Mouse (Mus musculus): ENCODE measurements at regions not wholly inside any gene's neighbourhood (a gene's known extent, or its start where the extent isn't known, plus 50 kb on each side); places are given as distances from the start of the nearest gene placed in this dataset.

GRCm38 (mm10) chr3:41483582-41483981 lies 71.9 kb upstream of the Jade1 start:
- ATAC-seq (replicated peaks in 1 of 2; ENCODE audit: insufficient read depth in 1 of 2, low FRiP score in 2 of 2, low TSS enrichment in 1 of 2, low read depth in 1 of 2, poor library complexity in 2 of 2, severe bottlenecking in 2 of 2) = peak; percentile 56 to 80

GRCm38 (mm10) chr3:41482881-41483494 lies 72.5 kb upstream of the Jade1 start:
- ATAC-seq (replicated peaks in 1 of 2; ENCODE audit: insufficient read depth in 1 of 2, low FRiP score in 2 of 2, low TSS enrichment in 1 of 2, low read depth in 1 of 2, poor library complexity in 2 of 2, severe bottlenecking in 2 of 2) = no peak; a peak in 1 of 4 replicates

GRCm38 (mm10) chr3:41480186-41480585 lies 75.3 kb upstream of the Jade1 start:
- ATAC-seq (replicated peaks in 1 of 2; ENCODE audit: insufficient read depth in 1 of 2, low FRiP score in 2 of 2, low TSS enrichment in 1 of 2, low read depth in 1 of 2, poor library complexity in 2 of 2, severe bottlenecking in 2 of 2) = no peak

GRCm38 (mm10) chr3:41478971-41479370 lies 76.6 kb upstream of the Jade1 start:
- no peak for ATAC-seq (replicated peaks in 1 of 2; ENCODE audit: insufficient read depth in 1 of 2, low FRiP score in 2 of 2, low TSS enrichment in 1 of 2, low read depth in 1 of 2, poor library complexity in 2 of 2, severe bottlenecking in 2 of 2)

- ATAC-seq (replicated peaks in 1 of 2; ENCODE audit: insufficient read depth in 1 of 2, low FRiP score in 2 of 2, low TSS enrichment in 1 of 2, low read depth in 1 of 2, poor library complexity in 2 of 2, severe bottlenecking in 2 of 2) = no peak
Measured at GRCm38 (mm10) chr3:41476516-41476915, 79.0 kb upstream of the Jade1 start.

- ATAC-seq (replicated peaks in 1 of 2; ENCODE audit: insufficient read depth in 1 of 2, low FRiP score in 2 of 2, low TSS enrichment in 1 of 2, low read depth in 1 of 2, poor library complexity in 2 of 2, severe bottlenecking in 2 of 2) = no peak
Measured at GRCm38 (mm10) chr3:41472586-41472985, 82.9 kb upstream of the Jade1 start.

GRCm38 (mm10) chr3:41469106-41469505 lies 86.4 kb upstream of the Jade1 start:
- ATAC-seq (replicated peaks in 1 of 2; ENCODE audit: insufficient read depth in 1 of 2, low FRiP score in 2 of 2, low TSS enrichment in 1 of 2, low read depth in 1 of 2, poor library complexity in 2 of 2, severe bottlenecking in 2 of 2) = no peak

- ATAC-seq (replicated peaks in 1 of 2; ENCODE audit: insufficient read depth in 1 of 2, low FRiP score in 2 of 2, low TSS enrichment in 1 of 2, low read depth in 1 of 2, poor library complexity in 2 of 2, severe bottlenecking in 2 of 2) = no peak; a peak in 1 of 4 replicates
Measured at GRCm38 (mm10) chr3:41467857-41468256, 87.7 kb upstream of the Jade1 start.

- ATAC-seq (replicated peaks in 1 of 2; ENCODE audit: insufficient read depth in 1 of 2, low FRiP score in 2 of 2, low TSS enrichment in 1 of 2, low read depth in 1 of 2, poor library complexity in 2 of 2, severe bottlenecking in 2 of 2) = 0 out of 4 replicates have a peak, but pooled peaks of 1 of the 2 experiments have one; percentile 14
Measured at GRCm38 (mm10) chr3:41465893-41466292, 89.6 kb upstream of the Jade1 start.

- ATAC-seq (replicated peaks in 1 of 2; ENCODE audit: insufficient read depth in 1 of 2, low FRiP score in 2 of 2, low TSS enrichment in 1 of 2, low read depth in 1 of 2, poor library complexity in 2 of 2, severe bottlenecking in 2 of 2) = no peak; a peak in 1 of 4 replicates
Measured at GRCm38 (mm10) chr3:41462953-41463644, 92.4 kb upstream of the Jade1 start.

- no peak for ATAC-seq (replicated peaks in 1 of 2; ENCODE audit: insufficient read depth in 1 of 2, low FRiP score in 2 of 2, low TSS enrichment in 1 of 2, low read depth in 1 of 2, poor library complexity in 2 of 2, severe bottlenecking in 2 of 2)
Measured at GRCm38 (mm10) chr3:41460131-41460530, 95.4 kb upstream of the Jade1 start.

GRCm38 (mm10) chr3:41458156-41458555 lies 97.4 kb upstream of the Jade1 start:
- no peak for ATAC-seq (replicated peaks in 1 of 2; ENCODE audit: insufficient read depth in 1 of 2, low FRiP score in 2 of 2, low TSS enrichment in 1 of 2, low read depth in 1 of 2, poor library complexity in 2 of 2, severe bottlenecking in 2 of 2)

GRCm38 (mm10) chr3:41453525-41453924 lies 102.0 kb upstream of the Jade1 start:
- no peak for ATAC-seq (replicated peaks in 1 of 2; ENCODE audit: insufficient read depth in 1 of 2, low FRiP score in 2 of 2, low TSS enrichment in 1 of 2, low read depth in 1 of 2, poor library complexity in 2 of 2, severe bottlenecking in 2 of 2)

- ATAC-seq (replicated peaks in 1 of 2; ENCODE audit: insufficient read depth in 1 of 2, low FRiP score in 2 of 2, low TSS enrichment in 1 of 2, low read depth in 1 of 2, poor library complexity in 2 of 2, severe bottlenecking in 2 of 2) = no peak
Measured at GRCm38 (mm10) chr3:41452716-41453090, 102.8 kb upstream of the Jade1 start.

GRCm38 (mm10) chr3:41452020-41452715 lies 103.4 kb upstream of the Jade1 start:
- ATAC-seq (replicated peaks in 1 of 2; ENCODE audit: insufficient read depth in 1 of 2, low FRiP score in 2 of 2, low TSS enrichment in 1 of 2, low read depth in 1 of 2, poor library complexity in 2 of 2, severe bottlenecking in 2 of 2) = peak; percentile 59 to 70; a peak in 3 of 4 replicates

- no peak for ATAC-seq (replicated peaks in 1 of 2; ENCODE audit: insufficient read depth in 1 of 2, low FRiP score in 2 of 2, low TSS enrichment in 1 of 2, low read depth in 1 of 2, poor library complexity in 2 of 2, severe bottlenecking in 2 of 2)
Measured at GRCm38 (mm10) chr3:41450696-41451095, 104.8 kb upstream of the Jade1 start.

- no peak for ATAC-seq (replicated peaks in 1 of 2; ENCODE audit: insufficient read depth in 1 of 2, low FRiP score in 2 of 2, low TSS enrichment in 1 of 2, low read depth in 1 of 2, poor library complexity in 2 of 2, severe bottlenecking in 2 of 2)
Measured at GRCm38 (mm10) chr3:41444243-41444753, 111.2 kb upstream of the Jade1 start.

- no peak for ATAC-seq (replicated peaks in 1 of 2; ENCODE audit: insufficient read depth in 1 of 2, low FRiP score in 2 of 2, low TSS enrichment in 1 of 2, low read depth in 1 of 2, poor library complexity in 2 of 2, severe bottlenecking in 2 of 2)
Measured at GRCm38 (mm10) chr3:41436238-41436637, 119.3 kb upstream of the Jade1 start.

All from hematopoietic stem cell, adult 5-6 weeks (primary cell).